Mouse (Mus musculus) C2C12 (cell line): ENCODE measurements around the gene 0610040J01Rik. TPM values are rescaled to one million over a fixed set of nuclear protein-coding genes. Genes with fewer than 3 reads are reported as not detected.

ENCODE experiments used
- H3K27me3 ChIP-seq: one replicate; pipeline ENCODE4 v1.6.1; 2011; ENCODE audit not compliant: control insufficient read depth, insufficient read depth, insufficient read length
- H3K36me3 ChIP-seq: one replicate; pipeline ENCODE4 v1.6.1; 2011; ENCODE audit not compliant: control insufficient read depth, insufficient read depth
- H3K4me3 ChIP-seq: one replicate; pipeline ENCODE4 v1.5.1; 2011; ENCODE audit warnings: mild to moderate bottlenecking, control low read depth; ENCODE audit not compliant: poor library complexity, insufficient read depth, severe bottlenecking
- H3K79me2 ChIP-seq: one replicate; pipeline ENCODE4 v1.6.1; 2011; ENCODE audit not compliant: control insufficient read depth, insufficient read depth
- H3K79me3 ChIP-seq: one replicate; pipeline ENCODE4 v1.6.1; 2011; ENCODE audit warnings: low read depth, control low read depth
- H3ac ChIP-seq: one replicate; pipeline ENCODE3; 2011; ENCODE audit warnings: low read depth; ENCODE audit not compliant: control insufficient read depth, insufficient read length
- CEBPB ChIP-seq: IDR thresholded peaks from one replicate; pipeline ENCODE4 v1.6.1; 2011; ENCODE audit warnings: low read depth, mild to moderate bottlenecking, control low read depth, moderate library complexity
- CTCF ChIP-seq: IDR thresholded peaks from one replicate; pipeline ENCODE4 v1.5.1; 2011; ENCODE audit not compliant: control insufficient read depth, insufficient read depth, insufficient read length
- FOSL1 ChIP-seq: IDR thresholded peaks from one replicate; pipeline ENCODE4 v1.8.0; 2011; ENCODE audit warnings: mild to moderate bottlenecking, low read length; ENCODE audit not compliant: poor library complexity, insufficient read depth, severe bottlenecking
- MAX ChIP-seq: IDR thresholded peaks from one replicate; pipeline ENCODE4 v1.6.1; 2011; ENCODE audit warnings: mild to moderate bottlenecking, control low read depth
- MYOD1 ChIP-seq: IDR thresholded peaks from one replicate; pipeline ENCODE4 v1.6.1; 2011; ENCODE audit warnings: low read depth; ENCODE audit not compliant: control insufficient read depth, insufficient read length
- MYOG ChIP-seq: IDR thresholded peaks from one replicate; pipeline ENCODE4 v1.6.1; 2011; ENCODE audit not compliant: control insufficient read depth, insufficient read length; ENCODE audit errors: extremely low read depth
- USF1 ChIP-seq: IDR thresholded peaks from one replicate; pipeline ENCODE4 v1.6.1; 2011; ENCODE audit warnings: low read depth, mild to moderate bottlenecking, control low read depth, moderate library complexity
- polyA plus RNA-seq: library from polyadenylated mRNA; unstranded; fragments of >200 nt; fragmentation: generic; extraction: Trizol; gene quantifications from one replicate; pipeline ENCODE4 v1.2.1, GENCODE M21; 2012; ENCODE audit warnings: missing spikeins

0610040J01Rik gene
- polyA plus RNA-seq, 1 experiment: 0.02 TPM

DNA sequence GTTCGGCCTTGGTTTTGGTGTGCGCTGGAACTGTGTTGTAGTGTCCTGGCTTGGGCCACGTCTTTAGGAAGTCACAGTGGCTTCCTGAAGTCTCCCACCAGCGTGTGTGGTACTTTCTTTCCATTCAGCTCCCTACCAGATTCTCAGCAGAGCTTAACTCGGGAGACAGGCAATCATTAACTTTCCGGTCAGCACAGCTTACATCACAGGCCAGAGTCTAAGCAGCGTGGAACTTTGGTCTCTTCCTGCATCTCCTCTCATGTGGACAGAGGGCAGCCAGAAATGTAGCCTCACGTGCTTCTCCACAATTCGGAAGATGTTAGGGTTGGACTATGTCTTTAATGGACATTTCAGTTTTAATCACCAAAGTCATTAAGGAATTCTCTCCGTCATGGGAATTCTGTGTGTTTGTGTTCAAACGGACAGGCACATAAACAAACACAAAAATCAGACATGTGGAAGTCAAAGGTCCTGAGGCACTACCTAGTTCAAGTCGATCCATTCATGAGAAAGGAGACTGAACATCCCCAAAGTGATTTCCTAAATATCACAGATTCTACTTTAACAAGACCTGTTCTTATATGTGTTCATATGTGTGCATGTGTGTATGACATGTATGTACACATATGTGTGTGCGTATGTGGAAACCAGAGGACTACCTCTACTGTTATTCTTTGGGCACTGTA is 35.5 kb downstream of the 0610040J01Rik start:
- Histone ChIP-seq H3K79me3 (no peaks in the 10 kb centered on the region), H3K27me3 (no peaks in the 10 kb centered on the region), H3K4me3 (no peak overlapping the region), H3ac (no peak overlapping the region), H3K36me3 (no peaks in the 10 kb centered on the region), H3K79me2 (no peaks in the 10 kb centered on the region)
- no peak for TF ChIP-seq MYOD1
- TF ChIP-seq CEBPB: no peak
- no peak for TF ChIP-seq FOSL1
- no peak for TF ChIP-seq MAX
- no peak for TF ChIP-seq CTCF
- no peak for TF ChIP-seq USF1
- TF ChIP-seq MYOG: no peak

DNA sequence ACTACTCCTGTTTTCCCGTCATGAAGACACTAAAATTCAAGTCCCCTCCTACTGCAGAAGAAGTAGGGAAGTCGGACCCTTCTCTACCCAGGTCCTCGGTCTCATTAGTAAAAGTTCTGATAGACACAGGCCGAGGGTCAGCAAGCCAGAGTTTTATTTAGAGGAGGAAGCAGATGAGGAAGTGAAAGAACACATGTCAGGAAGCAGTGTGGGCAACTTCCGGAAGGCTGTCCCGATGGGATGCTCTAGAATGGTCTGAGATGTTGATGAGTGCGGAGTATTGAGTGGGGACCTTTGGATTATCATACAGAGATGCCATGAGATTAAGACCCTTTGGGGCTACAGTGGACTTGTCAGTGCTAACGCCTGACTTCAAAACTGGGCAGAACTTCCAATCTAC is 46.7 kb downstream of the 0610040J01Rik start:
- H3K27me3 ChIP-seq: no peaks in the 10 kb centered on the region
- no peaks in the 10 kb centered on the region for H3K79me3 ChIP-seq
- no peak overlapping the region for H3ac ChIP-seq
- H3K4me3 ChIP-seq: no peak overlapping the region
- TF ChIP-seq USF1 (no peak), FOSL1 (no peak), CTCF (no peak), MYOD1 (no peak), MAX (no peak), CEBPB (no peak), MYOG (no peak)
- H3K36me3 ChIP-seq: no peaks in the 10 kb centered on the region
- H3K79me2 ChIP-seq: no peaks in the 10 kb centered on the region

DNA sequence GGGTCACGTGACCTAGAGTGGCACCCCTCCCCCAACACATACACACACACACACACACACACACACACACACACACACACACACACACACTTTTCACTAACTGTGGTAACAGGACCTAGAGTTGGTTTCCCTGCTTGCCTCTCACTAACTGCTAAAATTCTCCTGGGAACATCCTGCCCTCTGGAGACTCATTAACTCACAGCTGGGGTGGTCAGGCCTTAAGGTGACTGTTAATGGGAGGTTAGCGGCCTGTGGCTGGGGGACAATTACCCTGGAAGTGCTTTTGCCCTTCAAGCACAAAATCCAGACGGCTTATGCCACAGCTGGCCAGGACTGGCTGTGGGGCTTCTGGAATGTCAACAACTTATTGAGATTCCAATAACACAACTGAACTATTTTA is 55.3 kb downstream of the 0610040J01Rik start:
- Histone ChIP-seq H3K79me2 (no peaks in the 10 kb centered on the region), H3ac (no peak overlapping the region), H3K36me3 (no peaks in the 10 kb centered on the region), H3K4me3 (no peak overlapping the region), H3K79me3 (no peaks in the 10 kb centered on the region), H3K27me3 (no peaks in the 10 kb centered on the region)
- TF ChIP-seq CEBPB: no peak

DNA sequence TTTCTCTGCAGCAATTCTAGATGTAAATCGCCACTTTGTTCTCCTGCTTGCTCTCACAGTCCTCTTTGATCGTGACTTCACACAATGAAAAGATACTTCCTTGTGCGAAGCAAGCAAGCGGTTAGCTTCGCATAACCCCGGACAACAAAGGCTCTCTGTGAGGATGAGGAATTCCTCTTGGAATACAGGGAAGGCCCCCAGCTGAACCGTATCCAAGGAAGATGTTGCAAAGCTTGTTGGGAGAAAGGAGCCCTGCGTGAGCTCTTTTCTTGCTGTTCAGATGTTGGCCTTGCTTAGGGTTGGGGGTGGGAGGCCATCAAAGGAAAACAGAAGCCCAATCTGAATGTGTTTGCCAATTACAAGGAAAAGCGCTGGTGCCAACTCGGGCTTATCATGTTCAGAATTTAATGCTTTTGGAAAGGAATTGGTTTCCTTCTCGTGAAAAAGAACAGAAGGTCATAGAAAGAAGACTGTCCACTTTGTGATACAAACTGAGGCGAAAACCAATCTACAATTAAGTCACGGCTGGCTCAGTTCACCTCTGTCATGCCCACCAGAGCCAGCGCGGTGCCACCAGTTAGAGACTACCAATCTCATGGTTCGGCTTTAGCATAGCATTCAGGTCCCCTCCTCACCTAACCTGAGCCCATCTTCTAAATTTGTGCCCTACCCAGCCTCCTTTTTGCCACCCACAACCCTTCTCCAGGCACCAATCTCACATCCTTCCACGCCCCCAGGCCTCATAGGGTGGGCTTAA is 60.2 kb downstream of the 0610040J01Rik start:
- H3K27me3 ChIP-seq: no peaks in the 10 kb centered on the region
- TF ChIP-seq CTCF (no peak), MAX (no peak), FOSL1 (no peak), MYOG (no peak), MYOD1 (no peak)
- no peaks in the 10 kb centered on the region for H3K36me3 ChIP-seq
- no peaks in the 10 kb centered on the region for H3K79me3 ChIP-seq
- no peak overlapping the region for H3ac ChIP-seq
- H3K4me3 ChIP-seq: no peak overlapping the region
- no peaks in the 10 kb centered on the region for H3K79me2 ChIP-seq

DNA sequence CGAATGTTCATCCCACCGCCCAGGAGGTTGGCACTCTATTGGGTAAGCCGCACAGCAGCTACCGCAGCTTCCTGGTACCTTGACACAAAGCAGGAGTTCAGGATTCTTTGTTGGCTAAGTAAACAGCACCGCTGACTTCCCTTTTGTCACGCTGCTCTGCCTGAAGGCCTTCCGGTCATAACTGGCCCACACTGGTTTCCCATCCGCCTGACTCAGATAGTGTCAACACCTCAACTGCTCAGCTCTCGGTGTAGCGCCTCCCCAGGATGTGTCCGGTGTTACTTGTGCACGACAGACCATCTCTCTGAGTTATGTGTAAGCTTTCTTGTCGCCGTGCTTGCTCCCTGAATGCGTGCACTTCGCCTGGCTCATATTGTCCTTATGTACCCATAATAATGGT is 62.7 kb downstream of the 0610040J01Rik start:
- H3K4me3 ChIP-seq: no peak overlapping the region
- TF ChIP-seq MYOD1 (no peak), CTCF (no peak), CEBPB (no peak), FOSL1 (no peak), USF1 (no peak), MYOG (no peak), MAX (no peak)
- H3K79me2 ChIP-seq: no peaks in the 10 kb centered on the region
- H3K79me3 ChIP-seq: no peaks in the 10 kb centered on the region
- no peaks in the 10 kb centered on the region for H3K27me3 ChIP-seq
- H3K36me3 ChIP-seq: no peaks in the 10 kb centered on the region
- no peak overlapping the region for H3ac ChIP-seq

DNA sequence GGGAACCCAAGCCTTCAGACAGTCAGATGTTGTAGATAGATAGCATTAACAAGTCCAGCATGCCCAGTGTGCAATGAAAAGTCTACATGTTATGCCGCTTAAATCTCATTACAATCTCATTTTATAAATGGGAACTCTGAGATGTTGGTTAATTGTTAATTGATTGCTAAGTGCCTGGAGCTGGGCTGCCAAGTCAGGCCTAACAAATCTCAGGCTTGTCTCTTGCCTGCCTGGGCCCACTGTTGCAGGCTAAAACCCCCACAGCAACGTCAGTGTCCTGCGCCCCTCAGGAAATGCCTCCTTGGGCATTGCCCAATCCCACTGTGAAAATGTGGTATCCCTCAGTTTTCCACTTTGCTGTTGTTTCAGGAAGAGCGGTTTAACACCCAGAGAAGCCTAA is 63.9 kb downstream of the 0610040J01Rik start:
- H3K79me2 ChIP-seq: no peaks in the 10 kb centered on the region
- H3K79me3 ChIP-seq: no peaks in the 10 kb centered on the region
- no peak overlapping the region for H3ac ChIP-seq
- TF ChIP-seq MYOG (no peak), MAX (no peak), MYOD1 (no peak), USF1 (no peak), FOSL1 (no peak), CTCF (no peak), CEBPB (no peak)
- H3K36me3 ChIP-seq: no peaks in the 10 kb centered on the region
- no peak overlapping the region for H3K4me3 ChIP-seq
- no peaks in the 10 kb centered on the region for H3K27me3 ChIP-seq
